Mouse (Mus musculus): ENCODE measurements at regions not wholly inside any gene's neighbourhood (a gene's known extent, or its start where the extent isn't known, plus 50 kb on each side); places are given as distances from the start of the nearest gene placed in this dataset.
"Not testable (repeated sequence)": the region's sequence is repeated elsewhere in the genome, so short reads cannot be mapped to it uniquely, and the experiment has no call there.

- TF ChIP-seq CTCF (conservative IDR thresholded peaks at IDR 0.05; ENCODE audit: insufficient read depth, insufficient read length, low read depth, low read length): no peak
- TF ChIP-seq POLR2A (IDR thresholded peaks at IDR 0.05; ENCODE audit: low read depth, low read length): no peak
- 73% methylated on average over 5 of the region's 5 CpGs for WGBS
- no peak overlapping the region for H3K4me3 ChIP-seq (ENCODE audit: insufficient read depth, low read depth, low read length)
These were observed 124.1 kb upstream of the Commd3 start for GRCm38 (mm10) chr2:18547964-18548643.

DNA sequence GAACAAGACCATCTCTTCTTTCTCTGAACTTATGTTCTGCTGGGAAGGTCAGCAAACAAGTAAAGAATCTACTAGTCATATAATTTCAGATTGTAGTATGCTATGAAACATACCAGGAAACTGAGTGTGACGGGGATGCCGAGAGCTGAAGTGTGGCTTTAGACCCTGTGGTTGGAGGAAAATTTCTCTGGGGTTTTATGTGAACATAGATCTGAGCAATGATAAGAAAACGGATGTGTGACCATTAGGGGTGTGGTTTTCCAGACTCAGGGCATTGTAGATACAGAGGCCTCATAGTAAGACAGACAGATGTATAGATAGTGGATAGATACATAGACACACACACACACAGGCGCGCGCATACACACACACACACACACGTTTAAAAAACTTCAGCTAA lies 131.8 kb upstream of the Dnajc1 start:
- Histone ChIP-seq H3K27ac (ENCODE audit: insufficient read depth, low read depth, low read length) (no peak overlapping the region), H3K27me3 (replicated peaks; ENCODE audit: control insufficient read depth, insufficient read depth, low read length) (no peaks in the 10 kb centered on the region), H3K36me3 (ENCODE audit: control insufficient read depth, insufficient read depth, low read length) (no peaks in the 10 kb centered on the region), H3K4me3 (ENCODE audit: insufficient read depth, low read depth, low read length) (no peak overlapping the region), H3K4me1 (ENCODE audit: control insufficient read depth, insufficient read depth, low read length) (peaks cover 4% of the 10 kb centered on the region; the same call in 1 of the 2 replicates)
- TF ChIP-seq POLR2A (IDR thresholded peaks at IDR 0.05; ENCODE audit: low read depth, low read length) (no peak), CTCF (conservative IDR thresholded peaks at IDR 0.05; ENCODE audit: insufficient read depth, insufficient read length, low read depth, low read length) (no peak)
- DNase-seq: no peak
- 71% methylated on average over 7 of the region's 7 CpGs for WGBS

More at GRCm38 (mm10) chr2:18547964-18548643, 124.1 kb upstream of the Commd3 start:
- Histone ChIP-seq H3K36me3 (ENCODE audit: control insufficient read depth, insufficient read depth, low read length) (no peaks in the 10 kb centered on the region), H3K4me1 (ENCODE audit: control insufficient read depth, insufficient read depth, low read length) (no peaks in the 10 kb centered on the region), H3K27ac (ENCODE audit: insufficient read depth, low read depth, low read length) (no peak overlapping the region), H3K27me3 (replicated peaks; ENCODE audit: control insufficient read depth, insufficient read depth, low read length) (no peaks in the 10 kb centered on the region)
- no peak for DNase-seq

- H3K27me3 ChIP-seq (replicated peaks; ENCODE audit: control insufficient read depth, insufficient read depth, low read length): no peaks in the 10 kb centered on the region
- peaks cover 4% of the 10 kb centered on the region; the same call in 1 of the 2 replicates for H3K4me1 ChIP-seq (ENCODE audit: control insufficient read depth, insufficient read depth, low read length)
- H3K27ac ChIP-seq (ENCODE audit: insufficient read depth, low read depth, low read length): no peak overlapping the region
- WGBS: 38% methylated on average over 3 of the region's 3 CpGs
- TF ChIP-seq CTCF (conservative IDR thresholded peaks at IDR 0.05; ENCODE audit: insufficient read depth, insufficient read length, low read depth, low read length) (no peak), POLR2A (IDR thresholded peaks at IDR 0.05; ENCODE audit: low read depth, low read length) (no peak)
- H3K36me3 ChIP-seq (ENCODE audit: control insufficient read depth, insufficient read depth, low read length): no peaks in the 10 kb centered on the region
- DNase-seq: peak; percentile 71
- no peak overlapping the region for H3K4me3 ChIP-seq (ENCODE audit: insufficient read depth, low read depth, low read length)
These were observed 131.3 kb upstream of the Dnajc1 start for GRCm38 (mm10) chr2:18523911-18524310.

DNA sequence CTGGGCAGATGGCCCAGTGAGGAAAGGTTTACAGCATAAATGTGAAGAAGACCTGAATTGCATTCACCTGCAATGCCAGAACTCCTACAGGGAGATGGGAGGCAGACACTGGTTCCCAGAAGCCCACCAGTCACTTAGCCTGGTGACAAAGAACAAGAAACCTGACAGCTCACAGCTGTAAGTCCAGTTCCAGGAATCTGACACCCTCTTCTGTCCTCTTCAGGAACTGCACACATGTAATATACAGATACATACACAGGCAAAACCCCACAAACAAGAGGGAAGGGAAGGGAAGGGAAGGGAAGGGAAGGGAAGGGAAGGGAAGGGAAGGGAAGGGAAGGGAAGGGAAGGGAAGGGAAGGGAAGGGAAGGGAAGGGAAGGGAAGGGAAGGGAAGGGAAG lies 120.8 kb upstream of the Dnajc1 start:
- Histone ChIP-seq H3K4me1 (ENCODE audit: control insufficient read depth, insufficient read depth, low read length) (no peaks in the 10 kb centered on the region), H3K4me3 (ENCODE audit: insufficient read depth, low read depth, low read length) (no peak overlapping the region), H3K27ac (ENCODE audit: insufficient read depth, low read depth, low read length) (no peak overlapping the region), H3K36me3 (ENCODE audit: control insufficient read depth, insufficient read depth, low read length) (no peaks in the 10 kb centered on the region), H3K27me3 (replicated peaks; ENCODE audit: control insufficient read depth, insufficient read depth, low read length) (no peaks in the 10 kb centered on the region)
- DNase-seq: no peak
- TF ChIP-seq CTCF (conservative IDR thresholded peaks at IDR 0.05; ENCODE audit: insufficient read depth, insufficient read length, low read depth, low read length): no peak; the same call in 1 of the 2 replicates
- TF ChIP-seq POLR2A (IDR thresholded peaks at IDR 0.05; ENCODE audit: low read depth, low read length): no peak

DNA sequence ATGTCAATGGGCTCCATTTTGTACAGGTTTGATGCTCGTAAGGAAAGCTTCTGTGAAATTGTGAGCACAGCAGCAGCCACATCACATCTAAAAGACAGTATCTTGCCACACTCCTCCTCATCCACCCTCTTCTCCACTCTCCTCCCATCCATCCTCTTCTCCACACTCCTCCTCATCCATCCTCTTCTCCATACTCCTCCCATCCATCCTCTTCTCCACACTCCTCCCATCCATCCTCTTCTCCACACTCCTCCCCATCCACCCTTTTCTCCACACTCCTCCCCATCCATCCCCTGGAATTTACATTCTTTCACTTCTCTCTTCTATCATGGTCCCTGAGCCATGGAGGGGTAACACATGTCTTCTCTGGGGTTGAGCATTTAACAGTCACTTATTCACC lies 116.7 kb upstream of the Dnajc1 start:
- H3K4me3 ChIP-seq (ENCODE audit: insufficient read depth, low read depth, low read length): no peak overlapping the region
- H3K4me1 ChIP-seq (ENCODE audit: control insufficient read depth, insufficient read depth, low read length): no peaks in the 10 kb centered on the region
- H3K27me3 ChIP-seq (replicated peaks; ENCODE audit: control insufficient read depth, insufficient read depth, low read length): no peaks in the 10 kb centered on the region
- 83% methylated on average over 1 of the region's 1 CpGs for WGBS
- H3K36me3 ChIP-seq (ENCODE audit: control insufficient read depth, insufficient read depth, low read length): no peaks in the 10 kb centered on the region
- DNase-seq: no peak
- TF ChIP-seq POLR2A (IDR thresholded peaks at IDR 0.05; ENCODE audit: low read depth, low read length) (no peak), CTCF (conservative IDR thresholded peaks at IDR 0.05; ENCODE audit: insufficient read depth, insufficient read length, low read depth, low read length) (no peak)
- H3K27ac ChIP-seq (ENCODE audit: insufficient read depth, low read depth, low read length): no peak overlapping the region

DNA sequence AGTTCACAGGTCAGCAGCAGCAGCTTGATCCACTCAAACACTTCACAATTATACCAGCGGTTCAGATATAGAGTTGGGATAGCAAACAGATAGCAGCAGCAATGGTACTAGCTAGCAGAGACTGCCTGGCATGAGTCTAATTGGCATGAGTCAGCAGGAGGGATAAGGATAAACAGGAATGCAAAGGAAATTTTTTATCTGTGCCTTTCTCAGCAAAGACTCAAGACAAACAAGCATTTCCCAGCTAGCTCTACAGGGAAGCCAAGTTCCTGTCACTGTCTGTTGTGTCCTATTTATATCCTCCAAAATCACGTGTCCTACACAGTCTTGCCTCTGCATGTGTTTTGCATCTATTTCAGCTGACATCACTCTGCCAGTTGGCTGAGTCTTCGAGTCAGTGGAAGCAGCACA lies 80.7 kb upstream of the Dnajc1 start:
- Histone ChIP-seq H3K4me1 (ENCODE audit: control insufficient read depth, insufficient read depth, low read length) (no peaks in the 10 kb centered on the region), H3K4me3 (ENCODE audit: insufficient read depth, low read depth, low read length) (no peak overlapping the region), H3K27me3 (replicated peaks; ENCODE audit: control insufficient read depth, insufficient read depth, low read length) (no peaks in the 10 kb centered on the region), H3K27ac (ENCODE audit: insufficient read depth, low read depth, low read length) (0 out of 2 replicates have a peak overlapping the region, but pooled peaks have one; percentile 23), H3K36me3 (ENCODE audit: control insufficient read depth, insufficient read depth, low read length) (no peaks in the 10 kb centered on the region)
- WGBS: 46% methylated on average over 3 of the region's 3 CpGs
- TF ChIP-seq CTCF (conservative IDR thresholded peaks at IDR 0.05; ENCODE audit: insufficient read depth, insufficient read length, low read depth, low read length): no peak
- DNase-seq: peak; percentile 43

GRCm38 (mm10) chr2:18460901-18461300 lies 68.3 kb upstream of the Dnajc1 start:
- no peaks in the 10 kb centered on the region for H3K36me3 ChIP-seq (ENCODE audit: control insufficient read depth, insufficient read depth, low read length)
- H3K4me1 ChIP-seq (ENCODE audit: control insufficient read depth, insufficient read depth, low read length): no peaks in the 10 kb centered on the region
- no peaks in the 10 kb centered on the region for H3K27me3 ChIP-seq (replicated peaks; ENCODE audit: control insufficient read depth, insufficient read depth, low read length)
- TF ChIP-seq POLR2A (IDR thresholded peaks at IDR 0.05; ENCODE audit: low read depth, low read length) (no peak), CTCF (conservative IDR thresholded peaks at IDR 0.05; ENCODE audit: insufficient read depth, insufficient read length, low read depth, low read length) (no peak)
- DNase-seq: no peak
- no peak overlapping the region for H3K4me3 ChIP-seq (ENCODE audit: insufficient read depth, low read depth, low read length)
- H3K27ac ChIP-seq (ENCODE audit: insufficient read depth, low read depth, low read length): no peak overlapping the region
- 94% methylated on average over 4 of the region's 4 CpGs for WGBS

DNA sequence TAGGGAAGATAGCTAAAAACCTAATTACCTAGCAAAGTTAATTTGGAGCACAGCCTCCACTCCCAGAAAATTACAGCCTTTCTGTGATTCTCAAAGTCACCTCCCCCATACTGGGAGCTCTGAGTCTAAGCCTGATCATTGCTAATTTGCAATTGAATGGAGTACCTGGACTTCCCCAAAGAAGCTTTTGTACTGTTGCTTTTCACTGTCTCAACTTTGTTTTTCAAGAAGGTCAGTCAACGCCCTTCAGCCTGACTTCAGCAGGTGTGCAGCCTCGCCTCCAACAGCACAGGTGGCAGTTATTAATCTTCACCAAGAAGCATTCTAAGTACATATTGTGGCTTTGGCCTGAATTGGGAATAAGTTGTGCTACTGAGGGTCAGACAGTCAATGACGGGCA lies 67.7 kb upstream of the Dnajc1 start:
- WGBS: 96% methylated on average over 3 of the region's 3 CpGs
- not testable (repeated sequence) for H3K27ac ChIP-seq (ENCODE audit: insufficient read depth, low read depth, low read length); DNase-seq; H3K4me1 ChIP-seq (ENCODE audit: control insufficient read depth, insufficient read depth, low read length); H3K36me3 ChIP-seq (ENCODE audit: control insufficient read depth, insufficient read depth, low read length); H3K4me3 ChIP-seq (ENCODE audit: insufficient read depth, low read depth, low read length); H3K27me3 ChIP-seq (replicated peaks; ENCODE audit: control insufficient read depth, insufficient read depth, low read length)

GRCm38 (mm10) chr2:18453426-18453825 lies 60.8 kb upstream of the Dnajc1 start:
- 85% methylated on average over 2 of the region's 2 CpGs for WGBS
- not testable (repeated sequence) for H3K4me3 ChIP-seq (ENCODE audit: insufficient read depth, low read depth, low read length); H3K27ac ChIP-seq (ENCODE audit: insufficient read depth, low read depth, low read length); DNase-seq; H3K36me3 ChIP-seq (ENCODE audit: control insufficient read depth, insufficient read depth, low read length); H3K27me3 ChIP-seq (replicated peaks; ENCODE audit: control insufficient read depth, insufficient read depth, low read length); H3K4me1 ChIP-seq (ENCODE audit: control insufficient read depth, insufficient read depth, low read length)
